Mouse (Mus musculus): Measurements from ENCODE around the gene Carmil3.

DNA sequence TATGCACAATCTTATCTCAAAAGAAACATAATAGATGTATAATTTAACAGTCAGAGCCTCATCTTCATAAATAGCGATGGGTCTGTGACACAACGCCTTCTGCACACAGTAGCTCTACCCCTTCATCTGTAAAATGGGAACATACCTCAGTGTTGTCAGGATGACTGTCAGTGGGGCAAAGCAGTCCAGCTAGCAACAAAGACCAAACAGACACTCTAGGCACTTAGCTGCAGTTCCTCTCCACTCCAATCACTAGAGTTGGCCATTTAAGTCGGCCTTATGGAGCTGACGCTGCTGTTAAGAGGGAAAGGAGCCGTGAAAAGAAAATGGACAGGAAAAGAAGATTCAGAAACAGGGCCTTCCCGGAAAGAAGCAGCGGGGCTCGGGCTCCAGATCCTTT is 61.3 kb downstream of the Carmil3 start:
- no peak for TF ChIP-seq GATA1 (IDR thresholded peaks at IDR 0.05; ENCODE audit: borderline replicate concordance, low read length)
- TF ChIP-seq FLI1 (IDR thresholded peaks at IDR 0.05; ENCODE audit: low read length): no peak
